Mouse (Mus musculus): ENCODE data around the gene Klf12. TPM values are rescaled to one million over a fixed set of nuclear protein-coding genes. Genes with fewer than 3 reads are reported as not detected.

Gene Klf12
- total and polyA plus RNA-seq, 3 experiments: 3.3 to 9.7 (median 8.6) TPM

- in situ Hi-C loops (cut with MboI; ENCODE audit: low pct_ligation_motif_present, low pct_unique_long_range_greater_than_20kb, low sequenced_read_pairs): loop anchor here (25.0 kb wide), 1 partner anchor 142 kb away; no protein-coding TSS in a partner anchor
- no peaks in the 10 kb centered on the region for H3K27me3 ChIP-seq (replicated peaks)
These were observed 204.9 kb downstream of the Klf12 start for GRCm38 (mm10) chr14:100079620-100080019.

DNA sequence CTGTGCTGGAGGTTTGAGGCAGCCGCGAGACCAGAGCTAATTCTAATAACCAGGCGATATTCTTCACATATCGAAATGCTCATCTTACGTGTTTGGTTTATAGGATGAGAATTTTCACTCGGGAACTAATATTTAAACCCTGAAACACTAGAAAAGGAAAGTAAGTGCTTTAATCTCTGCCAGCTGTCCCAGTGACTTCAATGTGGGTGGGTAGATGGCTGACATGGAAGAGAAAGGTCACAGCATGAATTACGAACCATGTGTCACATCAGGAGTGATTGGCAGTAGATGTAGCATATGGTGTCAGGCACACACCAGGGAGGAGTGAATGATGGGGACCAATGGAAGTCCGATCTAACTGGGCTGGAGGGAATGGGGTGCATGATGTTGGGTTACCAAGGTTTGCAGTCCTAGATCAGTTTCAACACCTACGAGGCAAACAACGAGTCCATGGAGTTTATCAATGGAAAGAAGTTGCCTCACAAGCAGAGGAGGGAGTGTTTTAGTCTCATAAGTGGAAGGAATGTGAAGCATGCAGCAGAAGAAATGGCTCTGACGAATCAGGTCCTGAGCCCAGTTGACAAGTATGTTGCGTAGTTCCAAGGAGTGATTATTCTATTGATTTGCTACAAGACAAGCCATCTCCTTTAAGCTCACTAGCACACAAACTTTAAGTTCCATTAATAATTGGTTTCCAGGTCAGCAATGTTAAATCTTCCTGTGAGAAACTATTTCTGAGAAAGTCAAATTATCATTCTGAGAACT lies 211.9 kb downstream of the Klf12 start:
- H3K27ac ChIP-seq (ENCODE audit: insufficient read depth, low read depth): no peak overlapping the region
- dilution Hi-C loops (cut with MboI; ENCODE audit: extremely low pct_ligation_motif_present, extremely low pct_unique_long_range_greater_than_20kb, low sequenced_read_pairs): no loop called here

More at GRCm38 (mm10) chr14:100079620-100080019, 204.9 kb downstream of the Klf12 start:
- Histone ChIP-seq H3K79me2 (replicated peaks; ENCODE audit: control insufficient read depth, extremely low read depth, insufficient read depth, poor library complexity, severe bottlenecking) (no peaks in the 10 kb centered on the region), H3K4me3 (replicated peaks in 1 of 3; ENCODE audit: low read depth in 2 of 3, low read length in 2 of 3, poor library complexity in 1 of 3) (peak overlapping the region in 1 of 3 experiments; percentile 8), H3K4me1 (ENCODE audit: control insufficient read depth in 1 of 2, insufficient read depth in 2 of 2) (peaks cover 0 to 17% of the 10 kb centered on the region in 2 experiments; a peak in 2 of 4 replicates), H3K36me3 (replicated peaks in 1 of 2; ENCODE audit: control insufficient read depth in 1 of 2, insufficient read depth in 1 of 2, low read length in 1 of 2) (no peaks in the 10 kb centered on the region), H3K27ac (ENCODE audit: insufficient read depth, low read depth) (no peak overlapping the region), H3K9ac (ENCODE audit: insufficient read depth, low read depth) (peak overlapping the region; percentile 60), H3K4me2 (ENCODE audit: insufficient read depth, low read depth, poor library complexity, severe bottlenecking) (peak overlapping the region; percentile 93), H3K9me3 (replicated peaks; ENCODE audit: low read length) (no peaks in the 10 kb centered on the region)
- dilution Hi-C loops (cut with MboI; ENCODE audit: extremely low pct_ligation_motif_present, extremely low pct_unique_long_range_greater_than_20kb, low sequenced_read_pairs): no loop called here
- DNase-seq (ENCODE audit: extremely low read depth): peak; percentile 52
- TF ChIP-seq NELFE (IDR thresholded peaks at IDR 0.05; ENCODE audit: low read depth, low read length) (no peak), EP300 (IDR thresholded peaks at IDR 0.05; ENCODE audit: low read length) (peak; percentile 56)

DNA sequence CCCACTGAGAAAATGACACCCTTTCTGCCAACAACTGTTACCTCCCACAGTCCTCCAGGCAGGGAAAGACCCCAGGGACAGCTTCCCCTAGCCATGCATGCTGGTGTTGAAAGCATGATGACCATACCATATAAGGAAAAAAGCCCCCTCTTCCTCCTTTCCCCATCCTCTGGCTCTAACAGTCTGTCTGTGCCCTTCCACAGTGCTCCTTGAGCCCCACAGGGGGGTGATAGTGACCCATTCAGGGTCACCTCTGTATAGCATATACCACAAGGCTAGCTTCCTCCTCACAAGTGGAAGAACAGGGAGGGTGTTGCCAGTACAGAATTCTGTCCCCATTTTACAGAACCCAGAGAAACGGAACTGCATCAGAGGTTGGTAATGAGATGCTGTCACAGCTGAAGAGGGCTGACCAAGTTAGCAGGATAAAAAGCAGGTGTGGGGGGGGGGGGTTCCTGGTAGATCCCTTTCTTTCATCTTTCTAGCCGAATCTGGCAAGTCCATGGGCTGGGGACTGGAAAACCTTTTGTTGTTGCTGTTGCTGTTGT lies 214.9 kb downstream of the Klf12 start:
- no peaks in the 10 kb centered on the region for H3K27me3 ChIP-seq (replicated peaks)
- peaks cover 0 to 10% of the 10 kb centered on the region in 2 experiments; a peak in 3 of 4 replicates for H3K4me1 ChIP-seq (ENCODE audit: control insufficient read depth in 1 of 2, insufficient read depth in 2 of 2)
- dilution Hi-C loops (cut with MboI; ENCODE audit: extremely low pct_ligation_motif_present, extremely low pct_unique_long_range_greater_than_20kb, low sequenced_read_pairs) (no loop called here), in situ Hi-C loops (cut with MboI; ENCODE audit: low pct_ligation_motif_present, low pct_unique_long_range_greater_than_20kb, low sequenced_read_pairs) (no loop called here)
- H3K27ac ChIP-seq (ENCODE audit: insufficient read depth, low read depth): no peak overlapping the region
- H3K4me3 ChIP-seq (replicated peaks in 1 of 3; ENCODE audit: low read depth in 2 of 3, low read length in 2 of 3, poor library complexity in 1 of 3): no peak overlapping the region
- no peak overlapping the region for H3K4me2 ChIP-seq (ENCODE audit: insufficient read depth, low read depth, poor library complexity, severe bottlenecking)
- no peaks in the 10 kb centered on the region for H3K36me3 ChIP-seq (replicated peaks in 1 of 2; ENCODE audit: control insufficient read depth in 1 of 2, insufficient read depth in 1 of 2, low read length in 1 of 2)
- H3K9ac ChIP-seq (ENCODE audit: insufficient read depth, low read depth): no peak overlapping the region
- H3K79me2 ChIP-seq (replicated peaks; ENCODE audit: control insufficient read depth, extremely low read depth, insufficient read depth, poor library complexity, severe bottlenecking): no peaks in the 10 kb centered on the region
- H3K9me3 ChIP-seq (replicated peaks; ENCODE audit: low read length): no peaks in the 10 kb centered on the region
- peak; percentile 11 for DNase-seq (ENCODE audit: extremely low read depth)
- TF ChIP-seq NELFE (IDR thresholded peaks at IDR 0.05; ENCODE audit: low read depth, low read length) (no peak), KAT2A (IDR thresholded peaks at IDR 0.05; ENCODE audit: insufficient replicate concordance, low read length) (no peak), CHD2 (IDR thresholded peaks at IDR 0.05; ENCODE audit: low read length) (no peak), PAX5 (IDR thresholded peaks at IDR 0.05; ENCODE audit: low read length) (no peak), SMC3 (IDR thresholded peaks at IDR 0.05; ENCODE audit: low read depth, low read length) (peak; percentile 35), POLR2A (IDR thresholded peaks at IDR 0.05; ENCODE audit: low read depth, low read length) (no peak), USF1 (IDR thresholded peaks at IDR 0.05; ENCODE audit: low read depth, low read length) (no peak), JUN (IDR thresholded peaks at IDR 0.05; ENCODE audit: insufficient read depth, low read depth, low read length) (no peak), EP300 (IDR thresholded peaks at IDR 0.05; ENCODE audit: low read length) (no peak), ZNF384 (IDR thresholded peaks at IDR 0.05; ENCODE audit: low read depth, low read length) (no peak), RAD21 (IDR thresholded peaks at IDR 0.05; ENCODE audit: low read depth, low read length) (peak; percentile 50), CTCF (conservative IDR thresholded peaks at IDR 0.05 in 1 of 2, IDR thresholded peaks at IDR 0.05 in 1 of 2; ENCODE audit: low read depth in 2 of 2, low read length in 2 of 2) (peak in 1 of 2 experiments; percentile 45; a peak in 2 of 4 replicates), NRF1 (IDR thresholded peaks at IDR 0.05; ENCODE audit: low read depth, low read length) (no peak), MYC (IDR thresholded peaks at IDR 0.05; ENCODE audit: low read depth, low read length) (no peak), SIN3A (IDR thresholded peaks at IDR 0.05; ENCODE audit: low read length) (no peak), JUND (conservative IDR thresholded peaks at IDR 0.05; ENCODE audit: low read depth, low read length) (no peak), ZMIZ1 (IDR thresholded peaks at IDR 0.05; ENCODE audit: low read depth, low read length) (no peak), E2F4 (IDR thresholded peaks at IDR 0.05; ENCODE audit: insufficient replicate concordance, low read depth, low read length) (no peak)

More for the DNA sequence above, 211.9 kb downstream of the Klf12 start:
- Histone ChIP-seq H3K9me3 (replicated peaks; ENCODE audit: low read length) (no peaks in the 10 kb centered on the region), H3K27me3 (replicated peaks) (no peaks in the 10 kb centered on the region), H3K4me2 (ENCODE audit: insufficient read depth, low read depth, poor library complexity, severe bottlenecking) (no peak overlapping the region), H3K79me2 (replicated peaks; ENCODE audit: control insufficient read depth, extremely low read depth, insufficient read depth, poor library complexity, severe bottlenecking) (no peaks in the 10 kb centered on the region), H3K36me3 (replicated peaks in 1 of 2; ENCODE audit: control insufficient read depth in 1 of 2, insufficient read depth in 1 of 2, low read length in 1 of 2) (no peaks in the 10 kb centered on the region), H3K9ac (ENCODE audit: insufficient read depth, low read depth) (no peak overlapping the region), H3K4me3 (replicated peaks in 1 of 3; ENCODE audit: low read depth in 2 of 3, low read length in 2 of 3, poor library complexity in 1 of 3) (no peak overlapping the region), H3K4me1 (ENCODE audit: control insufficient read depth in 1 of 2, insufficient read depth in 2 of 2) (peaks cover 0 to 10% of the 10 kb centered on the region in 2 experiments; a peak in 3 of 4 replicates)
- no peak for DNase-seq (ENCODE audit: extremely low read depth)
- in situ Hi-C loops (cut with MboI; ENCODE audit: low pct_ligation_motif_present, low pct_unique_long_range_greater_than_20kb, low sequenced_read_pairs): no loop called here
- TF ChIP-seq E2F4 (IDR thresholded peaks at IDR 0.05; ENCODE audit: insufficient replicate concordance, low read depth, low read length) (no peak), IRF4 (IDR thresholded peaks at IDR 0.05; ENCODE audit: low read depth, low read length) (no peak), MAX (IDR thresholded peaks at IDR 0.05; ENCODE audit: low read length) (no peak), MEF2A (IDR thresholded peaks at IDR 0.05; ENCODE audit: borderline replicate concordance, low read depth, low read length) (no peak), TCF12 (IDR thresholded peaks at IDR 0.05; ENCODE audit: low read depth, low read length) (no peak), ETS1 (conservative IDR thresholded peaks at IDR 0.05; ENCODE audit: low read depth, low read length) (no peak), ZMIZ1 (IDR thresholded peaks at IDR 0.05; ENCODE audit: low read depth, low read length) (no peak), RCOR1 (conservative IDR thresholded peaks at IDR 0.05; ENCODE audit: low read depth, low read length) (no peak), CHD1 (IDR thresholded peaks at IDR 0.05; ENCODE audit: low read depth, low read length) (no peak), NRF1 (IDR thresholded peaks at IDR 0.05; ENCODE audit: low read depth, low read length) (no peak), UBTF (IDR thresholded peaks at IDR 0.05; ENCODE audit: low read depth, low read length) (no peak), HCFC1 (IDR thresholded peaks at IDR 0.05; ENCODE audit: low read depth, low read length) (no peak), ELF1 (IDR thresholded peaks at IDR 0.05; ENCODE audit: low read depth, low read length) (no peak), RAD21 (IDR thresholded peaks at IDR 0.05; ENCODE audit: low read depth, low read length) (no peak), CHD2 (IDR thresholded peaks at IDR 0.05; ENCODE audit: low read length) (no peak), NELFE (IDR thresholded peaks at IDR 0.05; ENCODE audit: low read depth, low read length) (no peak)

Data from CH12.LX (cell line).